Mouse (Mus musculus) midbrain, embryonic 15.5 days (tissue): ENCODE measurements at regions not wholly inside any gene's neighbourhood (a gene's known extent, or its start where the extent isn't known, plus 50 kb on each side); places are given as distances from the start of the nearest gene placed in this dataset.

Experiments used
- ATAC-seq: fragments of 200-750 bp; cut with Nextera tagmentation; replicated peaks from 2 replicates; pipeline ENCODE4 v1.8.0; 2017; ENCODE audit warnings: moderate TSS enrichment
- H3K27ac ChIP-seq: fragments of 300-500 bp; sonication (generic); 2 replicates; pipeline ENCODE4 v1.5.1; 2015; ENCODE audit warnings: mild to moderate bottlenecking, inconsistent platforms
- H3K27me3 ChIP-seq: fragments of 300-500 bp; sonication (generic); replicated peaks from 2 replicates; pipeline ENCODE4 v1.6.1; 2015; ENCODE audit warnings: inconsistent platforms
- H3K36me3 ChIP-seq: fragments of 300-500 bp; sonication (generic); replicated peaks from 2 replicates; pipeline ENCODE4 v1.6.1; 2015; ENCODE audit warnings: inconsistent platforms
- H3K4me1 ChIP-seq: fragments of 300-500 bp; sonication (generic); 2 replicates; pipeline ENCODE4 v1.6.1; 2015; ENCODE audit warnings: inconsistent platforms
- H3K4me2 ChIP-seq: fragments of 300-500 bp; sonication (generic); 2 replicates; pipeline ENCODE4 v1.6.1; 2015; ENCODE audit warnings: inconsistent platforms, mild to moderate bottlenecking, moderate library complexity
- H3K4me3 ChIP-seq: fragments of 300-500 bp; sonication (generic); 2 replicates; pipeline ENCODE4 v1.5.1; 2015; ENCODE audit warnings: mild to moderate bottlenecking, inconsistent platforms
- H3K9ac ChIP-seq: fragments of 300-500 bp; sonication (generic); 2 replicates; pipeline ENCODE4 v1.6.1; 2015; ENCODE audit warnings: mild to moderate bottlenecking, inconsistent platforms
- H3K9me3 ChIP-seq: fragments of 300-500 bp; sonication (generic); 2 replicates; pipeline ENCODE4 v1.6.1; 2016; ENCODE audit warnings: inconsistent platforms
- WGBS: fragments of 180-500 bp; shearing (Covaris S2); methylation state at CpG from one replicate; pipeline ENCODE4 v1.1.7; 2015; ENCODE audit warnings: mixed read lengths; 5-methylcytosine and 5-hydroxymethylcytosine counted together

DNA sequence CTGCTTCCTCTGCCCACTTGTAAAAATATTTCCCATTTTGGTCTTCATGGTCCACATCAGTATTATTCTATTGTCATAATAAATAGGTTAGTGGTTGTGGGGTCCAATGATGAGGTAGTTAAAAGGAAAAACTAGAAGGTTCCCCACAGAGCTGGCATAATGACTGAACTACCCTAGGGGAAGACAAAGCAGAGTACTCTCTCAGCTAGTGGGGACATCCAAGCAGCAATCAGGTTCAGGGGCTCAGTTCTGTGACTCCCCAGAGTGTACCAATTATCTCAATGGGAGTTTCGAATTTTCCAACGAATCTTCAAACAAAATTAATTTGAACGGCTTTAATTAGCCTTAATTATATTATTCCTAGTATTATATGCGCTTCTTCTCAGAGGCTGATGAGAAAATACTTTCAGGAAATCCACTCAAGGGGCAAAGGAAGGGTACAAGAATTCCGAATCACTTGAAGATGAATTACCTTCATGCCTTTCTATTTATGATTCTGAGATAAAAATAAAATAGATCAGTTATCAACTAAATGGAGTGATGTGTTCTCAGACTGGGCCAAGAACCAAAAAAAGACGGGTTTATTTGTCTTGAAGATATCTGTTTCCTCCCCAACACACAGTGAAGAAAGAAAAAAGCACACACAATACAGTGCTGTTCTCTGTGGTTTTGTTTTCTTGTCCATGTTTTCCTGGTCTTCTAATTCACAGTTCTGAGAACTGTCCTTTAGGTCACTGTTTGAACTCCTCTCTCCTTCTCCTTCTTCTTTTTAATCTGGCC is 392.7 kb downstream of the Nuf2 start:
- H3K9me3 ChIP-seq = no peaks in the 10 kb centered on the region
- peak; percentile 45; the same call in 1 of the 2 replicates for ATAC-seq
- 43% methylated on average over 6 of the region's 6 CpGs for WGBS

GRCm38 (mm10) chr1:169135542-169135941 is 395.7 kb downstream of the Nuf2 start:
- Histone ChIP-seq H3K27ac (no peak overlapping the region), H3K9ac (no peak overlapping the region), H3K4me1 (peaks cover 12% of the 10 kb centered on the region; the same call in 1 of the 2 replicates), H3K27me3 (no peaks in the 10 kb centered on the region), H3K4me2 (no peak overlapping the region), H3K9me3 (no peaks in the 10 kb centered on the region), H3K4me3 (no peak overlapping the region), H3K36me3 (no peaks in the 10 kb centered on the region)
- no peak for ATAC-seq

More for the DNA sequence above, 392.7 kb downstream of the Nuf2 start:
- H3K9ac ChIP-seq = no peak overlapping the region
- peak overlapping the region; percentile 45 for H3K27ac ChIP-seq
- H3K4me2 ChIP-seq = no peak overlapping the region
- peaks cover 12% of the 10 kb centered on the region; the same call in 1 of the 2 replicates for H3K4me1 ChIP-seq
- H3K4me3 ChIP-seq = no peak overlapping the region
- no peaks in the 10 kb centered on the region for H3K27me3 ChIP-seq
- no peaks in the 10 kb centered on the region for H3K36me3 ChIP-seq

GRCm38 (mm10) chr1:169103669-169104068 is 427.6 kb downstream of the Nuf2 start:
- peak; percentile 65 for ATAC-seq
- H3K27me3 ChIP-seq = no peaks in the 10 kb centered on the region
- H3K27ac ChIP-seq = peak overlapping the region; percentile 38; the same call in 1 of the 2 replicates
- WGBS = 33% methylated on average over 4 of the region's 4 CpGs
- peaks cover 5% of the 10 kb centered on the region for H3K4me1 ChIP-seq
- no peak overlapping the region for H3K4me2 ChIP-seq
- H3K9ac ChIP-seq = no peak overlapping the region
- H3K36me3 ChIP-seq = no peaks in the 10 kb centered on the region
- H3K4me3 ChIP-seq = no peak overlapping the region
- H3K9me3 ChIP-seq = no peaks in the 10 kb centered on the region

DNA sequence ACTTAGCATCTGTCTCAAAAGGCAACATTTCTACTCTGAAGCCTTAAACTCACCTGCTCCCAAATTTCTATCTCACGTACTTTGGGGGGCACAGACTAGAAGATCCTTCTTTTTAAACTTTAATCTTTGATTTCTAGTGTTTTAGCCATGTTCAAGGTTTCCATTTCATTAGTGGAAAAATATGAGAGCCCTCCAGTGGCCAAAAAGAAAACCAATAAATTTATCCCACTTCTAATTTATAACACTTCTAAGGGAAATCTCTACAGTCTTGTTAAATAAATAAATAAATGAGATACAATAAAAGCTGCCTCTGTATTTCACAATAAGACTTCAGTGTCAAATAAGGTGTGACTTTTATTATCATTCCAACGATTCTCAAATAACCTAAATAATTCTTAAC is 428.2 kb downstream of the Nuf2 start:
- no peaks in the 10 kb centered on the region for H3K27me3 ChIP-seq
- H3K4me2 ChIP-seq = no peak overlapping the region
- peaks cover 5% of the 10 kb centered on the region for H3K4me1 ChIP-seq
- no peaks in the 10 kb centered on the region for H3K9me3 ChIP-seq
- H3K9ac ChIP-seq = no peak overlapping the region
- H3K4me3 ChIP-seq = no peak overlapping the region
- ATAC-seq = no peak
- no peaks in the 10 kb centered on the region for H3K36me3 ChIP-seq
- WGBS = 65% methylated on average over 2 of the region's 2 CpGs
- H3K27ac ChIP-seq = peak overlapping the region; percentile 38; the same call in 1 of the 2 replicates

DNA sequence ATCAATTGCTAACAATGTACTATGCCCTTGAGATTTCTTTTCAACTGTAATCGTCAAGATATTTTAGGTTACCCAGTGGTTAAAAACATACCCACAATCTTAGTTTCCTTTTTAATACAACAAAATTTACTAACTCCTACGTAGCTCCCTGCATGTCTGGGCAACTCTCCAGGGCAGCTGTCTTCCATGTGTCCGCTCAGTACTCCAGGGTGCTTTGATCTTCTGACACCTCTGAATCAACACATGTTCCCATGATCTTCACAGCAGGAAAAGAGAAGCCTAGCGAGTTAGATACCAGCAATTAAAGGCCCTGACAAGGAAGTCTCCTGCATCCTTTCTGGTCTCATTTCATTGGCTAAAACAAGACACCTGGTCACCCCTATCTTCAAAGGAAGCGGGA is 432.0 kb downstream of the Nuf2 start:
- peaks cover 8% of the 10 kb centered on the region for H3K4me1 ChIP-seq
- no peak overlapping the region for H3K4me3 ChIP-seq
- H3K36me3 ChIP-seq = no peaks in the 10 kb centered on the region
- no peaks in the 10 kb centered on the region for H3K27me3 ChIP-seq
- no peak overlapping the region for H3K9ac ChIP-seq
- H3K9me3 ChIP-seq = no peaks in the 10 kb centered on the region
- no peak overlapping the region for H3K4me2 ChIP-seq
- 72% methylated on average over 5 of the region's 5 CpGs for WGBS
- H3K27ac ChIP-seq = no peak overlapping the region
- no peak for ATAC-seq

DNA sequence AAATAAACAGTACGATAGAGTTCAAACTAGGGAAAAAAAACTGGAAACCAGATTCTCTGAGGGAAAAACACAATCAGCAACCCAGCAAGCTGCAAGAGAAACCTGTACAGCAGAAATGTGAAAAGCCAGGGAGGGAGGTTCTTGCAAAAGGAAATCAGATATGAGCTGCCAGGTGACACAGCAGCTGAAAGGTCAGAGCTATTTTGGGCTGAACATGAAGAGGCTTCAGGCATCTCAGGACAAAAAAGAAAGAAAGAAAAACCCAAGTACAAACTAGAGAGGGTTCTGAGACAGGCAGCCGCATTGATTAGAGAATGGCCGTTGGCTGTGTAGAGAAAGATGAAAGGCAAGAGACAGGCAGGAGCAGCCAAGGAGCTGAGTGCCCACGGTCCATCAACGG is 434.5 kb downstream of the Nuf2 start:
- H3K4me2 ChIP-seq = no peak overlapping the region
- peaks cover 7% of the 10 kb centered on the region; the same call in 1 of the 2 replicates for H3K4me1 ChIP-seq
- 0 out of 2 replicates have a peak, but pooled peaks have one; percentile 50 for ATAC-seq
- H3K9me3 ChIP-seq = no peaks in the 10 kb centered on the region
- H3K36me3 ChIP-seq = no peaks in the 10 kb centered on the region
- 67% methylated on average over 5 of the region's 5 CpGs for WGBS
- no peak overlapping the region for H3K4me3 ChIP-seq
- no peaks in the 10 kb centered on the region for H3K27me3 ChIP-seq
- H3K27ac ChIP-seq = no peak overlapping the region
- H3K9ac ChIP-seq = no peak overlapping the region

DNA sequence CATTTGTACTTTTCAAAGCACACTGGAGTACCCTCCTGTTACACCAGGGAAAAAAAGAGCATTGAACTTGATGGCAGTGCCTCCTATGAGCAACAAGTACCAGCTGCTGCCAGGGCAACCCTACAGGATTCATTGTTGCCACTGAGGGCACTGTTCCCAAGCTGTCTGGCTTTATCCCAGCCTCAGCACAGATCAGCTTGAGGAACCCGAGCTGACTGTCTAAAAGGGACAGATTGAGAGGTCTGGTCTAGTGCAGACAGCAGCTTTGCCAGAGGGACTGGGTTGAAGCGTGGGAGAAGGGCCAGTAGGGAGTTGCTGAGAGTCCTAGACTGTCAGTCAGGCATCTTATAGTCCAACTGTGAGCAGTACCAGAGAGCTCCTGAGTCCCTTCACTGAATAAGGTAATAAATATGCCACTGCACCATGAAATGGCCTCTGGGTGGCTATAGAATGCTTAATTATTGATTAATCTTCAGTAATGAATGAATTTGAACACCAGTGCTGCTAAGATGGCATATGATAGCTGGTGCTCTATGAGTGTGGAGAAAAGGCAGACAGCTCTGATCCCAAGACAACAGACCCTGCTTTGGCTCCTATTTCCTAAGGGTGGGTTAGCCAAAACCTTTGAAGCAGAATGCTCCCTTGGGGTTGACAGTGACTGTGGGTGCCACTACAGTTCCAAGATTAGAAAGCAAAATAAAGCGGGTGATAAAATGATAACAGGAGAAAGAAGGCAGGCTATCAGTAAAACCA is 437.5 kb downstream of the Nuf2 start:
- peak; percentile 85 for ATAC-seq
- no peak overlapping the region for H3K4me2 ChIP-seq
- H3K36me3 ChIP-seq = no peaks in the 10 kb centered on the region
- no peaks in the 10 kb centered on the region for H3K27me3 ChIP-seq
- no peak overlapping the region for H3K9ac ChIP-seq
- H3K27ac ChIP-seq = no peak overlapping the region
- 52% methylated on average over 3 of the region's 3 CpGs for WGBS
- no peak overlapping the region for H3K4me3 ChIP-seq
- peaks cover 7% of the 10 kb centered on the region; the same call in 1 of the 2 replicates for H3K4me1 ChIP-seq
- H3K9me3 ChIP-seq = no peaks in the 10 kb centered on the region

- Histone ChIP-seq H3K4me2 (no peak overlapping the region), H3K4me3 (no peak overlapping the region), H3K36me3 (no peaks in the 10 kb centered on the region), H3K9me3 (no peaks in the 10 kb centered on the region), H3K4me1 (no peaks in the 10 kb centered on the region), H3K27me3 (no peaks in the 10 kb centered on the region), H3K27ac (no peak overlapping the region), H3K9ac (no peak overlapping the region)
- ATAC-seq = no peak
- WGBS = 50% methylated on average over 3 of the region's 3 CpGs
These were observed 445.2 kb downstream of the Nuf2 start for GRCm38 (mm10) chr1:169086032-169086431.

GRCm38 (mm10) chr1:169080686-169081085 is 450.6 kb downstream of the Nuf2 start:
- H3K4me2 ChIP-seq = no peak overlapping the region
- H3K9ac ChIP-seq = no peak overlapping the region
- H3K4me1 ChIP-seq = 0 out of 2 replicates have a peak, but pooled peaks cover 5% of the 10 kb centered on the region
- no peak overlapping the region for H3K27ac ChIP-seq
- no peak for ATAC-seq
- no peaks in the 10 kb centered on the region for H3K9me3 ChIP-seq
- whole genome bisulfite sequencing = 73% methylated on average over 1 of the region's 1 CpGs
- H3K36me3 ChIP-seq = no peaks in the 10 kb centered on the region
- H3K27me3 ChIP-seq = no peaks in the 10 kb centered on the region
- H3K4me3 ChIP-seq = no peak overlapping the region

DNA sequence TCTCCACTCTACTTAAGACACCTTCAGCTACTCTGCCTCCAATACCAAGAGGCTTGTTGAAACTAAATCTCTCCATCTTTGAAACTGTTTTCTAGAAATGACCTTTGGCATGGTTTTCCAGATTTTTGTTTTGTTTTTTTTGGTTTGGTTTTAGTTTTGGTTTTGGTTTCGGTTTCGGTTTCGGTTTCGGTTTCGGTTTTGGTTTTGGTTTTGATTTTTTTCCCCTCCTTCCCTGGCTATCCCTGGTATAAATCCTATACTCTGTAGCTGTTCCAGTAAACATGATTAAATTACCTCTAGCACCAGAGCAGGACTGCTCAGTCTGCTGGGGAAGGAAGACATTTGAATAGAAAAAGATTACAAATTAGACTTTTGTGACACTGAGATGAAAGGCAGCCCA is 454.0 kb downstream of the Nuf2 start:
- Histone ChIP-seq H3K4me1 (0 out of 2 replicates have a peak, but pooled peaks cover 5% of the 10 kb centered on the region), H3K27ac (no peak overlapping the region), H3K36me3 (no peaks in the 10 kb centered on the region), H3K9ac (no peak overlapping the region), H3K4me2 (no peak overlapping the region), H3K27me3 (no peaks in the 10 kb centered on the region), H3K9me3 (no peaks in the 10 kb centered on the region), H3K4me3 (no peak overlapping the region)
- no peak for ATAC-seq
- 98% methylated on average over 5 of the region's 5 CpGs for WGBS

- H3K4me1 ChIP-seq = 0 out of 2 replicates have a peak, but pooled peaks cover 5% of the 10 kb centered on the region
- WGBS = 58% methylated on average over 7 of the region's 7 CpGs
- ATAC-seq = 0 out of 2 replicates have a peak, but pooled peaks have one; percentile 42
- H3K4me2 ChIP-seq = no peak overlapping the region
- H3K4me3 ChIP-seq = no peak overlapping the region
- no peak overlapping the region for H3K9ac ChIP-seq
- H3K36me3 ChIP-seq = no peaks in the 10 kb centered on the region
- H3K27me3 ChIP-seq = no peaks in the 10 kb centered on the region
- H3K27ac ChIP-seq = no peak overlapping the region
- no peaks in the 10 kb centered on the region for H3K9me3 ChIP-seq
These were observed 455.3 kb downstream of the Nuf2 start for GRCm38 (mm10) chr1:169076006-169076405.

DNA sequence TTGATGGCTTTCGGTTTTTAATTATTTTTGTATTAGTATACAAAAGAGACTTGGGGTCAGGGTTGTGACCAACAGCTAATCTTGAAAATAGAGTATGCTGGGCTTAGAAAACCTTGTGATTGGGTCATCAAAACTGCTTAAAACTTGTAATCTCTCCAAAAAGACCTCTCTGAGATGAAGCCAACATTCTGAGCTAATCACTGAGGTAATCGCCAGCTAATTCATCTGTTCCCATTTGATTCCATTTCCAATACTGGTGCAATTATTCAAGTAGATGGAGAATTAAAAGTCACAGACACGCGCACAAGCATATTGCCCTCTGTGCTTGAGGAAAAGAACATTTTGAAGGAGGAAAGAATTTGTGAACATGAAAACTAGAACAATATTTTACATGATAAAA is 459.9 kb downstream of the Nuf2 start:
- no peak overlapping the region for H3K4me3 ChIP-seq
- no peaks in the 10 kb centered on the region for H3K36me3 ChIP-seq
- ATAC-seq = no peak
- H3K4me2 ChIP-seq = no peak overlapping the region
- H3K27ac ChIP-seq = no peak overlapping the region
- H3K9ac ChIP-seq = no peak overlapping the region
- no peaks in the 10 kb centered on the region for H3K27me3 ChIP-seq
- WGBS = 63% methylated on average over 4 of the region's 4 CpGs
- no peaks in the 10 kb centered on the region for H3K9me3 ChIP-seq
- 0 out of 2 replicates have a peak, but pooled peaks cover 5% of the 10 kb centered on the region for H3K4me1 ChIP-seq
